Mouse (Mus musculus): ENCODE results near the gene Rbck1. TPM values are rescaled to one million over a fixed set of nuclear protein-coding genes. Genes with fewer than 3 reads are reported as not detected.

The Rbck1 gene
- polyA plus RNA-seq, 2 experiments = 34.3 to 49.6 TPM

DNA sequence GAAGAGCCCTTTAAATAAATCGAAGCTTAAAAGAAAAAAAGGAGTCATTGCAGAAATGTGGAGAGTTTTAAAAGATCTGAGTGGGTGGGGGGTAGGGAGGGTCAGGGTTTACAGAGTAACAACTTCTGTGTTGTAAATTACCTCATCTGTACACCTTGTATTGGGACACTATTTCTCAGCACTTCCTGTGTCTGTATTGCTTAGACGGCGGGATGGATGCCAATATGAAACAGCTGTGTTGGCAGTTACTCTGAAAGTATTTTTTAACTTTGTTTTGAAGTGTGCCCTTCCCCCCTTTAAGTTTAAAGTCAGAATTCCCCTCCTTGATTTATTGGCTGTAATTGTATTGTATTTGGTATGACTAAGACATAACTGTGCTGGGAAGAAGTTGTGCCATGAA, 51.0 kb downstream of the Rbck1 start:
- Histone ChIP-seq H3K27me3 (ENCODE audit: control insufficient read depth, insufficient read depth, low read length) (no peaks in the 10 kb centered on the region), H3K9me3 (ENCODE audit: control insufficient read depth, low read length) (no peaks in the 10 kb centered on the region), H3K36me3 (replicated peaks; ENCODE audit: control insufficient read depth, insufficient read depth, low read depth) (peaks cover 40% of the 10 kb centered on the region), H3K9ac (replicated peaks) (no peak overlapping the region), H3K4me2 (ENCODE audit: low read depth) (no peak overlapping the region), H3K4me3 (ENCODE audit: insufficient read depth in 1 of 2, low read depth in 2 of 2, low read length in 2 of 2) (no peak overlapping the region), H3K4me1 (replicated peaks; ENCODE audit: control insufficient read depth in 2 of 2, insufficient read depth in 2 of 2, low read length in 1 of 2) (no peaks in the 10 kb centered on the region), H3K27ac (no peak overlapping the region)
- DNase-seq (ENCODE audit: low read depth in 3 of 3, low spot score in 3 of 3) (no peak), ATAC-seq (ENCODE audit: insufficient read depth) (no peak)
- TF ChIP-seq CTCF (IDR thresholded peaks at IDR 0.05; ENCODE audit: low read depth) = no peak
- TF ChIP-seq EP300 (IDR thresholded peaks at IDR 0.05; ENCODE audit: low read depth) = no peak
- WGBS (ENCODE audit: insufficient replicate concordance) = 78% methylated on average over 3 of the region's 3 CpGs

DNA sequence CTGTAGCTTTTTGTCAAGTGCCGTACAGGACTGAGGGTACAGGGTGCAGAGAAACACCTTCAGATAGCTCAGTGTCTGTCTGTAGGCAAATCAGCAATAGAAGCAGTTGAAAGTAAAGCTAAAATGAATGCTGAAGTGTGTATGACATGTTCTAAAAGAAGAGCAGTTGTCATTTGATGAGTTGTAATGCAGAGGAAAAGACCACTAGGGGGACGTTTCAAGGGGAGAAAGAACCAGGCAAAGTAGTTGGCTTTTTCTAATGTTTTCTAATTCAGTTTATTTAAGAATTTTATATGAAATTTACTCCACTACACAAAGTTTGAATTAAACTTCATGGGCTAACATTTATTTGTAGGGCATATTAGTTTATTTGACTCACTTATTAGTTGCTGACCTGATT, 58.8 kb downstream of the Rbck1 start:
- TF ChIP-seq EP300 (IDR thresholded peaks at IDR 0.05; ENCODE audit: low read depth) (no peak), CTCF (IDR thresholded peaks at IDR 0.05; ENCODE audit: low read depth) (peak; percentile 18; the same call in 1 of the 2 replicates)
- Histone ChIP-seq H3K9ac (replicated peaks) (no peak overlapping the region), H3K36me3 (replicated peaks; ENCODE audit: control insufficient read depth, insufficient read depth, low read depth) (peaks cover 49% of the 10 kb centered on the region), H3K27me3 (ENCODE audit: control insufficient read depth, insufficient read depth, low read length) (no peaks in the 10 kb centered on the region), H3K4me1 (replicated peaks; ENCODE audit: control insufficient read depth in 2 of 2, insufficient read depth in 2 of 2, low read length in 1 of 2) (no peaks in the 10 kb centered on the region), H3K27ac (no peak overlapping the region), H3K9me3 (ENCODE audit: control insufficient read depth, low read length) (no peaks in the 10 kb centered on the region), H3K4me2 (ENCODE audit: low read depth) (no peak overlapping the region), H3K4me3 (ENCODE audit: insufficient read depth in 1 of 2, low read depth in 2 of 2, low read length in 2 of 2) (no peak overlapping the region)
- ATAC-seq (ENCODE audit: insufficient read depth) (no peak), DNase-seq (ENCODE audit: low read depth in 3 of 3, low spot score in 3 of 3) (no peak)
- 79% methylated on average over 2 of the region's 2 CpGs for WGBS (ENCODE audit: insufficient replicate concordance)

Other genes starting within 250 kb of the Rbck1 start
- gene Srxn1, start 227.1 kb downstream of the Rbck1 start, polyA plus RNA-seq (2012; rRNA removed) = 11.0 and 13.3 TPM in 2 replicates
- gene Srxn1, start 227.1 kb downstream of the Rbck1 start, polyA plus RNA-seq (2014; fragmentation: Nextera tagmentation; extraction: Ambion mirVana) = 10.6 and 13.5 TPM in 2 replicates
- gene Tcf15, start 189.1 kb downstream of the Rbck1 start, polyA plus RNA-seq (2012; rRNA removed) = 0.11 and 0.17 TPM in 2 replicates
- not detected in 2 replicates for gene Tcf15, start 189.1 kb downstream of the Rbck1 start, polyA plus RNA-seq (2014; fragmentation: Nextera tagmentation; extraction: Ambion mirVana)
- 16.3 and 22.7 TPM in 2 replicates for gene Csnk2a1, start 105.8 kb downstream of the Rbck1 start, polyA plus RNA-seq (2012; rRNA removed)
- gene Csnk2a1, start 105.8 kb downstream of the Rbck1 start, polyA plus RNA-seq (2014; fragmentation: Nextera tagmentation; extraction: Ambion mirVana) = 43.2 and 44.8 TPM in 2 replicates
- 9.5 and 10.1 TPM in 2 replicates for gene Tbc1d20, start 38.8 kb downstream of the Rbck1 start, polyA plus RNA-seq (2012; rRNA removed)
- gene Tbc1d20, start 38.8 kb downstream of the Rbck1 start, polyA plus RNA-seq (2014; fragmentation: Nextera tagmentation; extraction: Ambion mirVana) = 5.3 and 5.7 TPM in 2 replicates
- gene Trib3, start 11.4 kb upstream of the Rbck1 start, polyA plus RNA-seq (2012; rRNA removed) = 0.54 and 0.77 TPM in 2 replicates
- 0.70 and 1.5 TPM in 2 replicates for gene Trib3, start 11.4 kb upstream of the Rbck1 start, polyA plus RNA-seq (2014; fragmentation: Nextera tagmentation; extraction: Ambion mirVana)
- gene Nrsn2, start 44.0 kb upstream of the Rbck1 start, polyA plus RNA-seq (2012; rRNA removed) = not detected in 2 replicates
- not detected in 2 replicates for gene Nrsn2, start 44.0 kb upstream of the Rbck1 start, polyA plus RNA-seq (2014; fragmentation: Nextera tagmentation; extraction: Ambion mirVana)
- gene Sox12, start 65.4 kb upstream of the Rbck1 start, polyA plus RNA-seq (2012; rRNA removed) = 4.4 TPM in 2 replicates
- 1.4 and 1.9 TPM in 2 replicates for gene Sox12, start 65.4 kb upstream of the Rbck1 start, polyA plus RNA-seq (2014; fragmentation: Nextera tagmentation; extraction: Ambion mirVana)
- gene Zcchc3, start 82.4 kb upstream of the Rbck1 start, polyA plus RNA-seq (2012; rRNA removed) = 7.6 and 9.1 TPM in 2 replicates
- 8.7 and 10.7 TPM in 2 replicates for gene Zcchc3, start 82.4 kb upstream of the Rbck1 start, polyA plus RNA-seq (2014; fragmentation: Nextera tagmentation; extraction: Ambion mirVana)
- gene 6820408C15Rik, start 82.9 kb upstream of the Rbck1 start, polyA plus RNA-seq (2012; rRNA removed) = 0.15 and 0.19 TPM in 2 replicates
- gene 6820408C15Rik, start 82.9 kb upstream of the Rbck1 start, polyA plus RNA-seq (2014; fragmentation: Nextera tagmentation; extraction: Ambion mirVana) = 0.11 and 0.23 TPM in 2 replicates
- not detected in 2 replicates for gene Defb23, start 132.0 kb upstream of the Rbck1 start, polyA plus RNA-seq (2012; rRNA removed)
- not detected in 2 replicates for gene Defb23, start 132.0 kb upstream of the Rbck1 start, polyA plus RNA-seq (2014; fragmentation: Nextera tagmentation; extraction: Ambion mirVana)
- gene Defb20, start 144.4 kb upstream of the Rbck1 start, polyA plus RNA-seq (2012; rRNA removed) = not detected in 2 replicates
- gene Defb20, start 144.4 kb upstream of the Rbck1 start, polyA plus RNA-seq (2014; fragmentation: Nextera tagmentation; extraction: Ambion mirVana) = not detected in 2 replicates
- gene Defb22, start 157.5 kb upstream of the Rbck1 start, polyA plus RNA-seq (2012; rRNA removed) = not detected in 2 replicates
- gene Defb22, start 157.5 kb upstream of the Rbck1 start, polyA plus RNA-seq (2014; fragmentation: Nextera tagmentation; extraction: Ambion mirVana) = not detected in 2 replicates
- not detected in 2 replicates for gene Defb26, start 179.0 kb upstream of the Rbck1 start, polyA plus RNA-seq (2012; rRNA removed)
- gene Defb26, start 179.0 kb upstream of the Rbck1 start, polyA plus RNA-seq (2014; fragmentation: Nextera tagmentation; extraction: Ambion mirVana) = not detected in 2 replicates
- not detected in 2 replicates for gene Defb28, start 185.6 kb upstream of the Rbck1 start, polyA plus RNA-seq (2012; rRNA removed)
- gene Defb28, start 185.6 kb upstream of the Rbck1 start, polyA plus RNA-seq (2014; fragmentation: Nextera tagmentation; extraction: Ambion mirVana) = not detected in 2 replicates
- not detected in 2 replicates for gene Defb29, start 207.4 kb upstream of the Rbck1 start, polyA plus RNA-seq (2012; rRNA removed)
- gene Defb29, start 207.4 kb upstream of the Rbck1 start, polyA plus RNA-seq (2014; fragmentation: Nextera tagmentation; extraction: Ambion mirVana) = not detected in 2 replicates
- gene Gm17416, start 236.7 kb upstream of the Rbck1 start, polyA plus RNA-seq (2012; rRNA removed) = not detected in 2 replicates
- not detected in 2 replicates for gene Gm17416, start 236.7 kb upstream of the Rbck1 start, polyA plus RNA-seq (2014; fragmentation: Nextera tagmentation; extraction: Ambion mirVana)
- gene Defb21, start 240.1 kb upstream of the Rbck1 start, polyA plus RNA-seq (2012; rRNA removed) = not detected in 2 replicates
- not detected in 2 replicates for gene Defb21, start 240.1 kb upstream of the Rbck1 start, polyA plus RNA-seq (2014; fragmentation: Nextera tagmentation; extraction: Ambion mirVana)
- gene Defb19, start 247.7 kb upstream of the Rbck1 start, polyA plus RNA-seq (2012; rRNA removed) = not detected in 2 replicates
- not detected in 2 replicates for gene Defb19, start 247.7 kb upstream of the Rbck1 start, polyA plus RNA-seq (2014; fragmentation: Nextera tagmentation; extraction: Ambion mirVana)